Mouse (Mus musculus) ES-E14 (cell line): ENCODE data around the gene Fry. TPM values are rescaled to one million over a fixed set of nuclear protein-coding genes. Genes with fewer than 3 reads are reported as not detected.

Experiments used
- DNase-seq: peaks from one replicate; pipeline ENCODE4 v3.0.0-alpha.2; 2013; ENCODE audit warnings: low read depth, low spot score
- H3K27ac ChIP-seq: 2 replicates; pipeline ENCODE4 v1.5.1; 2012; ENCODE audit warnings: low read depth, mild to moderate bottlenecking, low read length, moderate library complexity, mixed read lengths; ENCODE audit not compliant: poor library complexity, insufficient read depth, severe bottlenecking
- H3K36me3 ChIP-seq: 2 replicates; pipeline ENCODE4 v1.6.1; 2012; ENCODE audit warnings: mild to moderate bottlenecking, low read length, moderate library complexity, mixed read lengths; ENCODE audit not compliant: control insufficient read depth, poor library complexity, insufficient read depth, severe bottlenecking
- H3K4me1 ChIP-seq, 2 experiments: fragments of 150-350 bp in 1 of 2; sonication (generic) in 1 of 2; 2 replicates each; pipeline ENCODE4 v1.6.1; 2012; ENCODE audit warnings: low read length in 2 of 2, mild to moderate bottlenecking in 1 of 2, mixed read lengths in 1 of 2; ENCODE audit not compliant: control insufficient read depth in 2 of 2, insufficient read depth in 2 of 2, poor library complexity in 1 of 2
- H3K4me3 ChIP-seq, 2 experiments: fragments of 150-350 bp in 1 of 2; sonication (generic) in 1 of 2; 2 replicates each; pipeline ENCODE4 v1.5.1; 2012; ENCODE audit warnings: low read length in 2 of 2, low read depth in 1 of 2, mild to moderate bottlenecking in 1 of 2, mixed read lengths in 1 of 2; ENCODE audit not compliant: insufficient read depth in 1 of 2, poor library complexity in 1 of 2, severe bottlenecking in 1 of 2
- H3K9ac ChIP-seq: 2 replicates; pipeline ENCODE4 v1.6.1; 2012; ENCODE audit warnings: low read depth, mild to moderate bottlenecking, low read length, mixed read lengths; ENCODE audit not compliant: poor library complexity, insufficient read depth, severe bottlenecking
- H3K9me3 ChIP-seq: fragments of 150-350 bp; sonication (generic); 2 replicates; pipeline ENCODE4 v1.6.1; 2012; ENCODE audit warnings: low read depth, mild to moderate bottlenecking, low read length; ENCODE audit not compliant: control insufficient read depth, insufficient read depth
- CHD2 ChIP-seq: IDR thresholded peaks from 2 replicates; pipeline ENCODE4 v1.6.1; 2014; ENCODE audit warnings: mild to moderate bottlenecking, low read depth, low read length, inconsistent platforms
- HCFC1 ChIP-seq: IDR thresholded peaks from 2 replicates; pipeline ENCODE4 v1.6.1; 2012; ENCODE audit warnings: low read length, inconsistent platforms, borderline replicate concordance; ENCODE audit not compliant: insufficient read depth
- MAFK ChIP-seq: IDR thresholded peaks from 2 replicates; pipeline ENCODE4 v1.6.1; 2014; ENCODE audit warnings: mild to moderate bottlenecking, low read depth, low read length, inconsistent platforms; ENCODE audit not compliant: insufficient read depth
- ZC3H11A ChIP-seq: IDR thresholded peaks from 2 replicates; pipeline ENCODE4 v1.6.1; 2012; ENCODE audit warnings: low read depth, mild to moderate bottlenecking, inconsistent platforms, low read length, borderline replicate concordance
- ZNF384 ChIP-seq: IDR thresholded peaks from 2 replicates; pipeline ENCODE4 v1.6.1; 2012; ENCODE audit warnings: low read depth, low read length, inconsistent platforms
- in situ Hi-C, 2 experiments: fragments of 600-800 bp; cut with MboI; formaldehyde crosslinking; loops; one replicate each; pipeline ENCODE4 v1.15.1; 2025; ENCODE audit warnings: low sequenced_read_pairs in 2 of 2, inconsistent platforms in 1 of 2; ENCODE audit not compliant: unreplicated experiment in 2 of 2
- total RNA-seq: library from RNA; depleted of rRNA; stranded (reverse); fragments of 300-350 nt; gene quantifications from 2 replicates; pipeline ENCODE4 v1.2.3, GENCODE M21; 2012

The Fry gene
- total RNA-seq, 1 experiment = 8.4 TPM

DNA sequence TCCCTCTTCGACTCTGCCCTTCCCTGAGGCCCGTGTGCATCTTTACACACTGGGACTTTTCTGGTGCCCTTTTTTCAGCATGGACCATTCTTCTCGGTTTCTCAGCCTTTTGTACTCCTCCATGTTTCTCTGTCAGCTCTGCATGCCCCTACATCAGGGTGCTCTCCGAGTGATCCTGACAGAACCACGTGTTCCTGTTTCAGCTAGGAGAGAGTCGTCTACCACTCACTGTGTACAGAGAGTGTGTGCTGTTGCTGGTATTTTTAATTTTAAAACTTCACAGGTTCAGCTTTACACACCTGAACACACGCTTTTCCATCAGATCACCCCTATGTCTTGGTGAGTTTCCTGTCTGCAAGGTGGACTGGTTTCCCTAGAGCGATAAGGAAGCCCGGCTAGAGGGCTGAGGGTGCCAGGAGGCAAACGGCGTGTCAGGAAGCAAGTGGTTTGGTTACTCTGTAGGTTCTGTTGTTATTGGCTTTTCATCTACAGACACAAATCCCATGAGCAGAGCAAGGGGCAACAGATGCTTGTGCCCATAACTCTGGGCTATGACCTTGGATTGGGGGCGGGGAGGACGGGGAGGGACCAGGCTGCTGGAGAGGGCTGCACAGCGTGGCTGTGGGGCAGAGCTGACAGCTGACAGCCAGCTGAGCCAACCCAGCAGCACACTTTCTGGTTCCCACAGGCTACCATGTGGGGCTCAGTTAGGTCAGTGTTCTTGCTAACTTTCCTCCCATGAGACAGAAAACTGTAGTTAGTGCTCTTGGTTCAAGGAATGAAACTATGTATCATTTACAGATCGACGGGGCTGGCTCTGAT is 3.0 kb upstream of the Fry start:
- no peak for DNase-seq
- in situ Hi-C loops = no loop called here
- Histone ChIP-seq H3K4me3 (no peak overlapping the region), H3K36me3 (no peaks in the 10 kb centered on the region), H3K27ac (no peak overlapping the region), H3K4me1 (peaks cover 6 to 20% of the 10 kb centered on the region in 2 experiments), H3K9ac (no peak overlapping the region), H3K9me3 (no peaks in the 10 kb centered on the region)
- TF ChIP-seq ZC3H11A (no peak), MAFK (no peak), HCFC1 (no peak), CHD2 (no peak), ZNF384 (no peak)

DNA sequence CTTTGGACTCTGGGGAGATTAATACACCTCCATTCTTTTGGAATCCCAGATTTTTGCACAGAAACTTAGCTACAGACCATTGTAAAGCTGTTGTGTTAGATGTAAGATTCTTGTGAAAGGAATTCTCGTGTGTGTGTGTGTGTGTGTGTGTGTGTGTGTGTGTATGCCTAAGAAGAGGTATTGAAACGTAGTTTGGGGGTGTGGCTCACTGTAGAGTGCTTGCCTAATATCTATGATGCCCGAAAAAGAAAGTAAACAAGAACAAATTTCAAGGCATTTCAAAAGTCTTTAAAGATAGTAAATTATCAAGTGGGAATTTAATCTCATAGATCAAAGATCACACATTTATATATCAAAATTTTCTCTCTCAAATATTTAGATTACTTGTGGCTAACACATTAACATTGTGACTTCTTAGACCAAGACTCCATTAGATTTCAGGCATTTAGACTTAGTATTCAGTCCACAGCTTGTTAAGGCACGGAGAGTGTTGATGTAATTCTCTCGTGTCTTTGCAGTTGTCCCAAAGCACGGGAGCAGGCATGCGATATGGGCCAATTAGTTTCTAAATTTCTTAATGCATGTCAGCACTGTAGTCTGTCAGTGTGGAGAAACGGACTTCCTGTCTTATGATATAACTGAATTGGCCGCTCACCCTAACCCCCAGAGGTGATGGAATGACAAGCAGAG is 2.1 kb upstream of the Fry start:
- no peak for TF ChIP-seq MAFK
- TF ChIP-seq CHD2 = no peak
- TF ChIP-seq ZC3H11A = no peak
- TF ChIP-seq HCFC1 = no peak
- no peak for TF ChIP-seq ZNF384

DNA sequence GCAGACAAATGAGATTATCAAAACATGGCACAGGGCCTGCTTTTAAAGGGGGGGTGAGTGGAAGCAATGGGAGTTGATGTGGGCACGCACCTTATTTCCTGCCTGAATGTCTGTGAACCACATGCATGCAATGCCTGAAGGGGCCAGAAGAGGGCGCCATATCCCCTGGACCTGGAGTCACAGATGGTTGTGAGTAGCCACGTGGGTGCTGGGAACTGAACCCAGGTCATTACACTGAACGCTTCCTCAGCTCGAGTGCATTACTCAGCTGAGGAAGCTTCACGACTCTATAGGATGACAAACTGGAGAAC is 1.6 kb upstream of the Fry start:
- Histone ChIP-seq H3K4me3 (no peak overlapping the region), H3K9me3 (no peaks in the 10 kb centered on the region), H3K27ac (no peak overlapping the region), H3K4me1 (peaks cover under 1 to 17% of the 10 kb centered on the region in 2 experiments; a peak in 3 of 4 replicates), H3K36me3 (no peaks in the 10 kb centered on the region), H3K9ac (no peak overlapping the region)
- TF ChIP-seq ZC3H11A (no peak), MAFK (no peak), HCFC1 (no peak), CHD2 (no peak), ZNF384 (no peak)
- in situ Hi-C loops = no loop called here
- no peak for DNase-seq

More for the DNA sequence above, 2.1 kb upstream of the Fry start:
- no peak overlapping the region for H3K27ac ChIP-seq
- no peak overlapping the region for H3K4me3 ChIP-seq
- no peak overlapping the region for H3K9ac ChIP-seq
- in situ Hi-C loops = no loop called here
- DNase-seq = no peak
- peaks cover 2 to 17% of the 10 kb centered on the region in 2 experiments; a peak in 3 of 4 replicates for H3K4me1 ChIP-seq
- no peaks in the 10 kb centered on the region for H3K9me3 ChIP-seq
- H3K36me3 ChIP-seq = no peaks in the 10 kb centered on the region

DNA sequence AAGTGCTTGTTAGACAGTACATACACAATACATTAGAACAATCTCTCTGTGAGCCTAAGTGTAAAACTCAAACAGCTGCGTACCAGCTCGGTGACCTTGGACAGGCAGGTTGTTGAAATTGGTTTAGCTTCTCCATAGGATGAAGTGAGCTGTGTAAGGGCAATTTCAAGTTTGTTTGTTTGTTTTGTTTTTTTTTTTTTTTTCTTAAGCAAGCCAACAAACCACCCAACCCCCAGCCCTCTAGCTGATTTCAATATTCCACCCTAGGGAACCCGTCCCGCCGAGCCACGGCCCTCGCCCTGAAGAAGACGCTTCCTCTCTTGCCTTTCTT is 356 bp upstream of the Fry start:
- H3K4me1 ChIP-seq = peaks cover 0 to 7% of the 10 kb centered on the region in 2 experiments; a peak in 2 of 4 replicates
- in situ Hi-C loops = no loop called here
- no peak for TF ChIP-seq MAFK
- TF ChIP-seq ZNF384 = peak; percentile 71
- no peak overlapping the region for H3K27ac ChIP-seq
- H3K36me3 ChIP-seq = no peaks in the 10 kb centered on the region
- DNase-seq = no peak
- no peak overlapping the region for H3K9ac ChIP-seq
- H3K9me3 ChIP-seq = no peaks in the 10 kb centered on the region
- peak overlapping the region; percentile 75 to 97 for H3K4me3 ChIP-seq
